Mouse (Mus musculus) ES-Bruce4 (cell line): ENCODE data around the gene Wwc1.

Source experiments
- CTCF ChIP-seq: IDR thresholded peaks from one replicate; pipeline ENCODE4 v1.8.1; 2011; ENCODE audit warnings: low read depth, low read length
- EP300 ChIP-seq: IDR thresholded peaks from 2 replicates; pipeline ENCODE4 v1.6.1; 2011; ENCODE audit warnings: low read depth, low read length; ENCODE audit not compliant: insufficient read depth
- POLR2A ChIP-seq: IDR thresholded peaks from one replicate; pipeline ENCODE4 v1.8.1; 2011; ENCODE audit warnings: low read length; ENCODE audit not compliant: insufficient read depth

- TF ChIP-seq CTCF (no peak), EP300 (no peak), POLR2A (no peak)
These were observed 1.0 kb downstream of the Wwc1 start for GRCm38 (mm10) chr11:35979266-35979732.
